Mouse (Mus musculus) embryonic facial prominence, embryonic 10.5 days (tissue): Measurements from ENCODE around the gene Xaf1. TPM values are rescaled to one million over a fixed set of nuclear protein-coding genes. Genes with fewer than 3 reads are reported as not detected.

ENCODE experiments used
- DNase-seq: peaks from one replicate; pipeline ENCODE4 v3.0.0-alpha.2; 2017; ENCODE audit warnings: low spot score
- H3K27ac ChIP-seq: fragments of 300-500 bp; sonication (generic); replicated peaks from 2 replicates; pipeline ENCODE4 v1.5.1; 2016; ENCODE audit warnings: mild to moderate bottlenecking
- H3K27me3 ChIP-seq: fragments of 300-500 bp; sonication (generic); replicated peaks from 2 replicates; pipeline ENCODE4 v1.6.1; 2016; ENCODE audit warnings: low read depth, mild to moderate bottlenecking; ENCODE audit not compliant: poor library complexity, severe bottlenecking
- H3K36me3 ChIP-seq: fragments of 300-500 bp; sonication (generic); replicated peaks from 2 replicates; pipeline ENCODE4 v1.6.1; 2016; ENCODE audit warnings: mild to moderate bottlenecking, moderate library complexity
- H3K4me1 ChIP-seq: fragments of 300-500 bp; sonication (generic); 2 replicates; pipeline ENCODE4 v1.6.1; 2016
- H3K4me3 ChIP-seq: fragments of 300-500 bp; sonication (generic); 2 replicates; pipeline ENCODE4 v1.5.1; 2016; ENCODE audit warnings: mild to moderate bottlenecking, moderate library complexity
- H3K9me3 ChIP-seq: fragments of 300-500 bp; sonication (generic); 2 replicates; pipeline ENCODE4 v1.6.1; 2016; ENCODE audit warnings: mild to moderate bottlenecking
- WGBS: fragments of 180-500 bp; shearing (Covaris S2); methylation state at CpG from one replicate; pipeline ENCODE4 v1.1.7; 2016; 5-methylcytosine and 5-hydroxymethylcytosine counted together
- polyA plus RNA-seq: library from polyadenylated mRNA; unstranded; fragments of >200 nt; fragmentation: Nextera tagmentation; extraction: Ambion mirVana; gene quantifications from 2 replicates; pipeline ENCODE4 v1.2.1, GENCODE M21; 2016

Gene Xaf1
- polyA plus RNA-seq, result 3.2 and 3.4 TPM in 2 replicates

DNA sequence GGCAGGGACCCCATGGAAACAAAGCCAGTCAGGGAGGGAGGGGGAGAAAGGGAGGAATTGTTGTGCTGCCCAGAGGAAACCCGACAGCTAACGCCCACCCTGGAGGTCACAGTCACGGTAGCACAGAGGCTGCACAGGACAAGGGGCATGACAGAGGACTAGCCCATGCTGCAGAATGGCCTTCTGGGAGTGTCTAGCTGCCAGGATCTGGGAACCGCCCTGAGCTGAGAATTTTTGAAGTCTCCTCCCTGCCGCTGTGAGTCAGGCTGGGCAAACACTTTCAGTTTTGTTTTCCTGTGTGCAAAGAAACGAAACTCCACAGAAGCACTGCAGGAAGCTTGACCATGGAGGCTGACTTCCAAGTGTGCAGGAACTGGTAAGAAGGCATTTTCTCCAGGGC lies at the start of gene Xaf1:
Gene Xaf1 (plus strand): TSS at position 296 of the 400 bp plus-strand sequence.
- H3K4me3 ChIP-seq, result no peak within 1 kb of the TSS
- H3K9me3 ChIP-seq, result no peaks in the 10 kb centered on the region
- WGBS, result 30% methylated on average over 6 of the region's 6 CpGs
- no peaks in the 10 kb centered on the region for H3K36me3 ChIP-seq
- H3K27me3 ChIP-seq, result no peaks in the 10 kb centered on the region
- no peak within 1 kb of the TSS for H3K27ac ChIP-seq
- H3K4me1 ChIP-seq, result peaks cover 9% of the 10 kb centered on the region
- no peak for DNase-seq

DNA sequence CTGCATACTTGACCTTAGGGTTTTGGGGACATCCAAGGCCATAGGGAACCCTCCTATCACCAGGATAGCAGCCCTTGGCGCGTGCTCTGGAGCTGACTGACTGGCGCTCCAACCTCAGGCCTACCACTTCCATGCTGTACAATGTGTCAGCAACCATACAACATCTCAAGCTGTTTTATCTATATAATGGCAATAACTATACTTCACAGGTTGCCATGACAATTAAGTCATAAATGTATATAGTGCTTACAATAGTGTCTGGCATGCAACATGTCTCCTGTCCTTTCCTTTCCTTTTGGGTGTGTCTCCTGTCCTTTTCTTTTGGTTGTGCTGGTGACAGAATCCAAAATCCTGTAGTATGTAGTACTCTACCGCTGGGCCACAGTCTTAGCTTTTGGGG lies 45.8 kb upstream of the Xaf1 start:
- no peaks in the 10 kb centered on the region for H3K9me3 ChIP-seq
- no peak overlapping the region for H3K4me3 ChIP-seq
- H3K27ac ChIP-seq, result no peak overlapping the region
- H3K36me3 ChIP-seq, result no peaks in the 10 kb centered on the region
- no peak for DNase-seq
- no peaks in the 10 kb centered on the region for H3K4me1 ChIP-seq
- 91% methylated on average over 4 of the region's 4 CpGs for WGBS
- no peaks in the 10 kb centered on the region for H3K27me3 ChIP-seq

DNA sequence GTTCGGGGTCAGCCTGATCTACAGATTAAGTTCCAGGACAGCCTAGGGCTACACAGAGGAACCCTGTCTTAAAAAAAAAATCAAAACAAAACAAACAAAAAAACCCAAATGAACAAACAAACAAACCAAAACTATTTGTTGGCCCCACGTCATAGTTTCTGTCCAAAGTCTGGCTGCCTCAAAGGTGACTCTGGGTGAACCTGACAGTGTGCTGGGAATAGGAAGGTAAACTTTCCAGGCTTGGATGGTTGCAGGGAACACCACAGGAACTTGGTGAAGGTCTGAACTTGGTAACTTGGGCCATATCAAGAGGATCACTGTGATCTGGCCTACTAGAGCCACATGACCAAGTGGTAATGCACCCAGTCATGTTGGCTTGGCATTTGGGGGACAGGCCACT lies 45.0 kb upstream of the Xaf1 start:
- Histone ChIP-seq H3K27ac (no peak overlapping the region), H3K27me3 (no peaks in the 10 kb centered on the region), H3K9me3 (no peaks in the 10 kb centered on the region), H3K4me1 (no peaks in the 10 kb centered on the region), H3K36me3 (no peaks in the 10 kb centered on the region), H3K4me3 (no peak overlapping the region)
- no peak for DNase-seq
- 83% methylated on average over 2 of the region's 2 CpGs for WGBS

DNA sequence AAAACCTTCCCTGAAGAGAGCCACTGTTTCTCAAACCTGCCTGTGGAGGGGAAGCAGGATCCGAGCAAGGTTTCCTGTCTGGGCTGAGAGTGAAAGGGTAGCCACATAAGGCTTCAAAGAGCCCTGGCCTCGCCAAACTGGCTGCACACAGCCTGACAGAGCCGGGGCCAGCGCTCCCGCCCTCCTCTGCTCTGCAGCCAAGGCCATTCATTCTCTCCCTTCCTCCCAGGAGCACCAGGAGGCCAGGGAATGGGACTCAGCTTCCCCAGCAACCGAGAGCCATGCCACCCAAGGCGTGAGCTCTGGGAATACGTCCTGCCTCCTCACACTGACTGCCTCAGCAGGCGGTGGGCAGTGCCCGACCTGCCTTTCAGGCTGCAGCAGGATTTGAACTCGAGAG lies 35.9 kb upstream of the Xaf1 start:
- Histone ChIP-seq H3K27me3 (peaks cover 61% of the 10 kb centered on the region), H3K4me3 (peak overlapping the region; percentile 60; the same call in 1 of the 2 replicates), H3K9me3 (no peaks in the 10 kb centered on the region), H3K27ac (no peak overlapping the region), H3K4me1 (peaks cover 23% of the 10 kb centered on the region), H3K36me3 (no peaks in the 10 kb centered on the region)
- 6% methylated on average over 11 of the region's 11 CpGs for WGBS
- peak; percentile 17 for DNase-seq

DNA sequence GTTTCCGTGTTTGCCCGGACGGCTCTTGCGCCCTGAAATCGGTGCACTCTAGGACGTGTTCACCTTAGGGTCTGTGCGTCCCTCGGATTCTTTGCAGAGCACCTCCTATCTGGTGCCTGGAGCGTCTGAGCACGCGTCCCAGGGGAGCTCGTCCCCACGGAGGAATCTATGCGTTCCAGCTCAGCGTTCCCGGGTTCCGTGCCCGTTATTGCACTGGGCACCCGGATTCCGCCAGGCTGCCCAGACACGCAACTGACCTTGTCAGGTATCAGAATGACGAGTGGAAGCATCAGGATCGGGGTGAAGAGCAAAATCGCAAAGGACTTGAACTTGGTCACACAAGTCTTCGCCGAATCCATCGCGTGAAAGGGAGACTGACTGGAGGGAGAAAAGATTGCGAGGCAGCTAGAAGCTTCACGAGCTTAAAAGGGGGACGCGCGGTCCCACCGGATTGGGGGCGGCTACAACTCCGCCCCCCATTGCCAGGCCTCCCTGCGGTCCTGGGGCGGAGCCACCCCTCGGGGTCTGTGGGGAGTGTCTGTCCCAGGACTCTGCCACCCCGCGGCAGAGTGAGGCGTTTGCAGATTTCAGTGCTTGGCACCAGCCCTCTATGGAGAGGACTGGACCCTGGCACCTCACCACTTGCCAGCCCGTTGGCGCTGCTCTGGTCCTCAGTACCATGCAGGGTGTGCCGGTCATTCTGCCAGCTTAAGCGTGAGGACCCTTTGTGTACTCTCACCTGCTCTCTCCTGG lies 35.0 kb upstream of the Xaf1 start:
- peak; percentile 79 for DNase-seq
- peaks cover 61% of the 10 kb centered on the region for H3K27me3 ChIP-seq
- WGBS, result 2% methylated on average over 46 of the region's 46 CpGs
- H3K4me1 ChIP-seq, result peaks cover 23% of the 10 kb centered on the region
- H3K4me3 ChIP-seq, result peak overlapping the region; percentile 60
- H3K36me3 ChIP-seq, result no peaks in the 10 kb centered on the region
- no peaks in the 10 kb centered on the region for H3K9me3 ChIP-seq
- H3K27ac ChIP-seq, result no peak overlapping the region

DNA sequence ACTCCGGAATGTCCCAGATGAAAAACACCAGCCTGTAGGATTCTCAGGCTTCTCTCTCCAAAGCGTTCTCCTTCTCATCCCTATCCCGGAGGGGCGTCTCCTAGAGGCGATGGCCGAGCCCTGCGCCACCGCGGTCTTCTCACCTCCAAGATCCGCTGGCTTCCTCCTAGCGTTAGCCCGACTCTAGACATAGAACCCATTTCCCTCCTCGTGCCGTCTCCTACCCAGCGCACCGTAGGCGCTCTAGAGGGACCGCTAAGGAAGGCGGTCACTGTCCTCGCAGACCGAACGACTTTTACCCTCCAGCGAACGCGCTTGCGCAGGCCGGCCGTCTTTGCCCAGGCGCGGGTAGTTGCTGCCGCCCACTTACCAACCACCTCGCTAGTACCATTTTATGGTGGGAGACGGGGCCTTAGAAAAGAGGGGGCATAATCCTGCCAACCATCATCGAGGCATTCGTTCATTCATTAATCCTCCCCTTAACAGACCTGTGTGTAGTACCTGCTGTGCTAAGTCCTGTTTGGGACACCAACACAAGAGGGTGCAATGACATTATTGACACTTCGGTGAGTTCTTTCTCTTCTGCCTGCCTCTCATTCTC lies 34.4 kb upstream of the Xaf1 start, which contains the start of gene Slc13a5:
Gene Slc13a5 (minus strand): TSS at position 263 of the 601 bp plus-strand sequence.
- Histone ChIP-seq H3K27me3 (peaks cover 61% of the 10 kb centered on the region), H3K36me3 (no peaks in the 10 kb centered on the region), H3K4me3 (peak within 1 kb of the TSS; percentile 60), H3K27ac (no peak within 1 kb of the TSS), H3K4me1 (peaks cover 23% of the 10 kb centered on the region), H3K9me3 (no peaks in the 10 kb centered on the region)
- 3% methylated on average over 36 of the region's 36 CpGs for WGBS
- peak; percentile 40 for DNase-seq

DNA sequence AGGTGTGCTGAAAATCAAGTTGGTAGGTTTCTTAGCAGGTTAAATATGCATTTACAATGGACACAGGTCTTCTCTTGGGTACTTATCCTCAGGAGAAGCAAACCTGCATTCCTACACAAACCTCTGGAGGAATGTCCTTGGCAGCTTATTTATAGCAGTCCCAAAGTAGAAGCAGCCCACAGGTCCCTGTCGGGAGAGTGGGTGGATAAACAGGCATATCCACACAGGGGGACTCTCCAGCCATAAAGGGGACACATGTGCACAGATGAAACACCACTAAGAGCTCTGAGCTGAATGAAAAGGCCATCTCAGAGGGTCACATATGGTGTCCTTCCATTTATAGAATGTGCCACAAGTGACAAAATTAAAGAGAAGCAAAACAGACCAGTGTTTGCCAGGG lies 29.7 kb upstream of the Xaf1 start:
- DNase-seq, result no peak
- no peaks in the 10 kb centered on the region for H3K9me3 ChIP-seq
- H3K27me3 ChIP-seq, result peaks cover 24% of the 10 kb centered on the region
- H3K4me3 ChIP-seq, result no peak overlapping the region
- peaks cover 8% of the 10 kb centered on the region for H3K4me1 ChIP-seq
- H3K36me3 ChIP-seq, result no peaks in the 10 kb centered on the region
- H3K27ac ChIP-seq, result no peak overlapping the region
- WGBS, result 62% methylated on average over 1 of the region's 1 CpGs

DNA sequence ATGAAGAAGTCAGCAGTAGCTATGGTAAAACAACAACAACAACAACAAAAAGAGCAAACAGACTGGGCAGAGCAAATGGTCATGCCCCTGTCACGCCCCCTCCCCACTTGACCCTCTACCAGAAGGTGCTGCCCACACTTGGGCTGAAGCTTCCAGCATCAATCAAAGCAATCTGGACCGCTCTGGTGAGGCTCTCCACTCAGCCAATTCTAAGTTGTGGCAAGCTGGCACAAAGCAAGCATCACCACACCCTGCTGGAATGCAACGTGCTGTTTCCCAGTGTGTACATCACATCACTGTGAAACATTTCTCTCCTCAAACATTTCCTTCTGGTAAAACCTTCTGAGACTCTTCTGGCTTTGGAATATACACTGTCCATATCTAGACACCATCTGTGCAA lies 28.1 kb upstream of the Xaf1 start:
- no peaks in the 10 kb centered on the region for H3K9me3 ChIP-seq
- no peaks in the 10 kb centered on the region for H3K4me1 ChIP-seq
- no peaks in the 10 kb centered on the region for H3K36me3 ChIP-seq
- no peak for DNase-seq
- WGBS, result 75% methylated on average over 3 of the region's 3 CpGs
- no peak overlapping the region for H3K4me3 ChIP-seq
- H3K27ac ChIP-seq, result no peak overlapping the region
- peaks cover 8% of the 10 kb centered on the region for H3K27me3 ChIP-seq

DNA sequence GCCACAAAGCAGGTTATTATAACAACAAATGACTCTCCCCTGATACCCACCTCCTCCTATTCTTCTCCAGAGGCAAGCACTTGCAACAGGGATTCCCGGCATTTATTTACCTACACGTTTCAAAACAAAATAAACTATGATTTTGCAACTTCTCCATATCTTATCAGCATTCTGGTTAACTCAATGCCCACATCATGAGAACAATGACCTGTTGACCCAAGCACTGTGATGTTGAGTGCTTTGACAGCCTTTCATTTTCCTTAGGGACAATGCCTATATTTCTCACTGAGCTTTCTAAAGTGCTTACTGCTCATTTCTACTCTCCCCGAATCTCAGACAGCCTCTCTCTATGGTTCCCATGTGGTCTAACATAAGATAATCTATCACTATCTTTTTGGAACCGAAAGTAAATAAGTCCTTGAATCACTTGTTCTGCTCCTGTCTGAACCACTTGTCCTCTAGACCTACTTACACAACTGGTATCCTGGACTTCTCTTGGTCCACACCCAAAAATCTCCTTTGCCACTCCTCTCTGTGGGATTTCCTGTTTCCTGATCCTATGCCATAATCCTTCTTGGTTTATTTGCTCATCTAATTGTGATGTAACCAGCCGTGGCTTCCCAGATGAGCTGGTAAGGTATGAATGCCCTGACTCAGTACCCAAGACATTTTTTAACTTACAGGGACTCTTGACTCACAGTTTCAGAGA lies 20.1 kb upstream of the Xaf1 start:
- Histone ChIP-seq H3K27ac (no peak overlapping the region), H3K36me3 (no peaks in the 10 kb centered on the region), H3K9me3 (no peaks in the 10 kb centered on the region; the same call in 1 of the 2 replicates), H3K4me3 (no peak overlapping the region), H3K4me1 (no peaks in the 10 kb centered on the region), H3K27me3 (no peaks in the 10 kb centered on the region)
- WGBS, result 89% methylated on average over 5 of the region's 5 CpGs
- no peak for DNase-seq

DNA sequence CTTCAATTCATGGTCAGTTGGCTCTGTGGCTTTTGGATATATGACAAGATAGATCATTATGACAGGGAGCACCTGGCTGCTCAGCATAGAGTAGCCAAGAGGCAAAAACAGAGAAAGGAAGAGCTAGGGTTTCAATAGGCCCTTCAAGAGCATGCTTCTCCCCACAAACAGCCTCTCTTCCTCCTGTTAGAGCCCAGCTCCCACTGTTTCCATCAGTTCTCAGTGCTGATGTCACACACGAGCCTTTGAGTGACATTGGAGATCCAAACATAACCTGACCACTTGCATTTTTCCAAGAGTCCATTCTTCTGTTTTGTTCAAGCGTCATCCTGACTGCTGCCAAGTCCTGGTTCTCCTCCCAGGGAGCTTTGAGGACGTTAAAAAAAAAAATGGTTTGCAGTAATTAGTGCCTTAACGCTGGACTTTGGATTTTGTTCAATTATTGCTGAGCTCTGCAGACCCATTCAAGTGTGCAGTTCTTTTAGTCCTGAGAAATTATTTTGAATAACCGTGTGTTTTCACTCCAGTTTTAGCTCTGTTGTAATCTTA lies 19.5 kb upstream of the Xaf1 start:
- Histone ChIP-seq H3K9me3 (no peaks in the 10 kb centered on the region; the same call in 1 of the 2 replicates), H3K4me3 (no peak overlapping the region), H3K27ac (no peak overlapping the region), H3K4me1 (no peaks in the 10 kb centered on the region), H3K27me3 (no peaks in the 10 kb centered on the region), H3K36me3 (no peaks in the 10 kb centered on the region)
- WGBS, result 68% methylated on average over 5 of the region's 5 CpGs
- DNase-seq, result no peak

DNA sequence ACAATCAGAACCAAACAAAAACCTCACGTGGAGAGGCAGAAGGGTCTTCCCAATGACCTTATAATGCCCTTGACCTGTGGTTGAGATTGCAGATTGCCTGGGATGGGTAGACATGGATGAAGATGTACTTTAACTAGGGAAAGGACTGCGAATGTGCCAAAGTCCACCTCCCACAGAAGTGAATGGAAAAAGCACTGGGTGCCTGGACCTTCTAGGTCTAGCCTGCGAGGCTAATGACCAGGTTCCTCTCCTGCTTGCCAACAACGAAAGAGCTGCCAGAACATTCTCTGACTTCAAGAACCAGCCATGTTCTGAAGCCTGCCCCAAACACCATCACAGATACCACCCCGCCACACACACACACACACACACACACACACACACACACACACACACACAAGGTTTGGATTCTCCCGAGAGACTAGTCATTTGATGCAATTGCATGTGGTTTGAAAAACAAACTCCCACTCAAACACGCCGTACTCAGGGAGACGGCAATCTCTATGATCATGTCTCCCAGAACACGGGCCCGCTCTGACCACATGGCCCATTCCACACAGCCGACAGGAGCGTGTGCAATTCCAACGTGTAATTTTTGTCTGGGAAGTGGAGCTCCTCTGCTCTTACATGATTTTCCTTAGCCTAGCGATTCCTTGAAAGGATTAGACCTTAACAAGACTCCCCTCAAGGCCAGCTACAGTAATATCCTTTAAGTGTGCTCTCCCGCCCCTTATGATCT lies 17.8 kb upstream of the Xaf1 start:
- Histone ChIP-seq H3K27ac (no peak overlapping the region), H3K27me3 (no peaks in the 10 kb centered on the region), H3K36me3 (no peaks in the 10 kb centered on the region), H3K9me3 (no peaks in the 10 kb centered on the region; the same call in 1 of the 2 replicates), H3K4me1 (no peaks in the 10 kb centered on the region), H3K4me3 (no peak overlapping the region)
- no peak for DNase-seq
- WGBS, result 91% methylated on average over 16 of the region's 16 CpGs
